Mouse (Mus musculus): ENCODE measurements around the gene Robo2. TPM values are rescaled to one million over a fixed set of nuclear protein-coding genes. Genes with fewer than 3 reads are reported as not detected.

The Robo2 gene
- total and polyA plus RNA-seq, 3 experiments = not detected

GRCm38 (mm10) chr16:74092997-74093801 lies 318.4 kb downstream of the Robo2 start:
- no peaks in the 10 kb centered on the region for H3K4me1 ChIP-seq (ENCODE audit: control insufficient read depth in 1 of 2, insufficient read depth in 2 of 2, low read length in 2 of 2)
- H3K9ac ChIP-seq (ENCODE audit: control insufficient read depth, low read depth, low read length, poor library complexity, severe bottlenecking) = no peak overlapping the region
- H3K79me2 ChIP-seq (ENCODE audit: control insufficient read depth, insufficient read depth, low read length, poor library complexity) = no peaks in the 10 kb centered on the region
- H3K9me3 ChIP-seq (replicated peaks; ENCODE audit: insufficient read depth, low read length) = no peaks in the 10 kb centered on the region
- no peak for DNase-seq (ENCODE audit: low read depth, low spot score)
- no peak for TF ChIP-seq MEF2A (IDR thresholded peaks at IDR 0.05; ENCODE audit: extremely low read depth, insufficient replicate concordance, low read depth, low read length, poor library complexity, severe bottlenecking)
- no peak for TF ChIP-seq BHLHE40 (IDR thresholded peaks at IDR 0.05; ENCODE audit: borderline replicate concordance, low read depth, low read length)
- TF ChIP-seq POLR2A (IDR thresholded peaks at IDR 0.05; ENCODE audit: control insufficient read depth in 1 of 2, insufficient read depth in 1 of 2, low read depth in 1 of 2, low read length in 2 of 2, poor library complexity in 1 of 2) = no peak
- TF ChIP-seq GATA1 (IDR thresholded peaks at IDR 0.05; ENCODE audit: low read depth, low read length) = no peak
- no peak for TF ChIP-seq RAD21 (IDR thresholded peaks at IDR 0.05; ENCODE audit: low read depth, low read length)
- no peak for TF ChIP-seq CTCF (IDR thresholded peaks at IDR 0.05 in 2 of 3, conservative IDR thresholded peaks at IDR 0.05 in 1 of 3; ENCODE audit: control insufficient read depth in 1 of 3, insufficient read depth in 1 of 3, low read depth in 2 of 3, low read length in 3 of 3, poor library complexity in 1 of 3, severe bottlenecking in 1 of 3)
- TF ChIP-seq ZC3H11A (IDR thresholded peaks at IDR 0.05; ENCODE audit: low read depth, low read length) = no peak
- TF ChIP-seq EP300 (IDR thresholded peaks at IDR 0.05; ENCODE audit: low read depth in 1 of 2, low read length in 2 of 2) = no peak
- no peak for TF ChIP-seq UBTF (IDR thresholded peaks at IDR 0.05; ENCODE audit: borderline replicate concordance, insufficient read depth, low read depth, low read length)
- no peak for TF ChIP-seq TCF12 (IDR thresholded peaks at IDR 0.05; ENCODE audit: low read depth, low read length)
- TF ChIP-seq USF1 (IDR thresholded peaks at IDR 0.05; ENCODE audit: low read depth, low read length) = no peak
- no peak for TF ChIP-seq KAT2A (conservative IDR thresholded peaks at IDR 0.05; ENCODE audit: low read depth, low read length)
- TF ChIP-seq ELF1 (IDR thresholded peaks at IDR 0.05; ENCODE audit: low read depth, low read length) = no peak
- TF ChIP-seq TBP (IDR thresholded peaks at IDR 0.05; ENCODE audit: low read depth, low read length) = no peak
- TF ChIP-seq POLR2AphosphoS5 (IDR thresholded peaks at IDR 0.05; ENCODE audit: borderline replicate concordance, low read depth, low read length) = no peak
- TF ChIP-seq ETS1 (IDR thresholded peaks at IDR 0.05; ENCODE audit: low read depth, low read length) = no peak
- H3K27me3 ChIP-seq (ENCODE audit: control insufficient read depth in 1 of 2, insufficient read depth in 2 of 2, low read length in 2 of 2) = no peaks in the 10 kb centered on the region
- H3K36me3 ChIP-seq (ENCODE audit: control insufficient read depth in 1 of 2, insufficient read depth in 2 of 2, low read length in 2 of 2) = no peaks in the 10 kb centered on the region
- H3K27ac ChIP-seq (ENCODE audit: control insufficient read depth, low read depth, low read length) = no peak overlapping the region
- no peak overlapping the region for H3K4me3 ChIP-seq (ENCODE audit: control insufficient read depth in 1 of 2, insufficient read depth in 1 of 2, low read depth in 2 of 2, low read length in 2 of 2)

GRCm38 (mm10) chr16:74089951-74090350 lies 321.7 kb downstream of the Robo2 start:
- Histone ChIP-seq H3K4me1 (ENCODE audit: control insufficient read depth in 1 of 2, insufficient read depth in 2 of 2, low read length in 2 of 2) (no peaks in the 10 kb centered on the region), H3K36me3 (ENCODE audit: control insufficient read depth in 1 of 2, insufficient read depth in 2 of 2, low read length in 2 of 2) (no peaks in the 10 kb centered on the region), H3K4me3 (ENCODE audit: control insufficient read depth in 1 of 2, insufficient read depth in 1 of 2, low read depth in 2 of 2, low read length in 2 of 2) (no peak overlapping the region), H3K27me3 (ENCODE audit: control insufficient read depth in 1 of 2, insufficient read depth in 2 of 2, low read length in 2 of 2) (no peaks in the 10 kb centered on the region), H3K79me2 (ENCODE audit: control insufficient read depth, insufficient read depth, low read length, poor library complexity) (no peaks in the 10 kb centered on the region), H3K9me3 (replicated peaks; ENCODE audit: insufficient read depth, low read length) (no peaks in the 10 kb centered on the region), H3K9ac (ENCODE audit: control insufficient read depth, low read depth, low read length, poor library complexity, severe bottlenecking) (no peak overlapping the region), H3K27ac (ENCODE audit: control insufficient read depth, low read depth, low read length) (no peak overlapping the region)
- no peak for DNase-seq (ENCODE audit: low read depth, low spot score)
- TF ChIP-seq HCFC1 (IDR thresholded peaks at IDR 0.05; ENCODE audit: low read depth, low read length) (no peak), RCOR1 (IDR thresholded peaks at IDR 0.05; ENCODE audit: low read depth, low read length) (no peak), GABPA (IDR thresholded peaks at IDR 0.05; ENCODE audit: low read depth, low read length) (no peak), CTCF (IDR thresholded peaks at IDR 0.05 in 2 of 3, conservative IDR thresholded peaks at IDR 0.05 in 1 of 3; ENCODE audit: control insufficient read depth in 1 of 3, insufficient read depth in 1 of 3, low read depth in 2 of 3, low read length in 3 of 3, poor library complexity in 1 of 3, severe bottlenecking in 1 of 3) (no peak), KAT2A (conservative IDR thresholded peaks at IDR 0.05; ENCODE audit: low read depth, low read length) (no peak), TBP (IDR thresholded peaks at IDR 0.05; ENCODE audit: low read depth, low read length) (no peak), USF1 (IDR thresholded peaks at IDR 0.05; ENCODE audit: low read depth, low read length) (no peak), TCF12 (IDR thresholded peaks at IDR 0.05; ENCODE audit: low read depth, low read length) (no peak), MYC (IDR thresholded peaks at IDR 0.05; ENCODE audit: low read depth, low read length) (no peak), UBTF (IDR thresholded peaks at IDR 0.05; ENCODE audit: borderline replicate concordance, insufficient read depth, low read depth, low read length) (no peak), MXI1 (IDR thresholded peaks at IDR 0.05; ENCODE audit: low read depth, low read length) (no peak), MAFK (IDR thresholded peaks at IDR 0.05; ENCODE audit: borderline replicate concordance, low read depth, low read length) (no peak), POLR2A (IDR thresholded peaks at IDR 0.05; ENCODE audit: control insufficient read depth in 1 of 2, insufficient read depth in 1 of 2, low read depth in 1 of 2, low read length in 2 of 2, poor library complexity in 1 of 2) (no peak)

All from MEL (cell line).